Mouse (Mus musculus) CH12.LX (cell line): Measurements from ENCODE around the gene Stard13. TPM values are rescaled to one million over a fixed set of nuclear protein-coding genes. Genes with fewer than 3 reads are reported as not detected.

ENCODE experiments used
- DNase-seq: peaks from one replicate; pipeline ENCODE4 v3.0.0-alpha.2; 2013; ENCODE audit errors: extremely low read depth
- H3K27ac ChIP-seq: 2 replicates; pipeline ENCODE4 v1.5.1; 2012; ENCODE audit warnings: low read depth, mild to moderate bottlenecking, control low read depth, moderate library complexity; ENCODE audit not compliant: insufficient read depth
- H3K27me3 ChIP-seq: replicated peaks from 2 replicates; pipeline ENCODE3; 2012; ENCODE audit warnings: inconsistent platforms
- H3K36me3 ChIP-seq, 2 experiments: replicated peaks in 1 of 2; 2 replicates each; pipeline versions ENCODE3 to v1.6.1; 2012; ENCODE audit warnings: inconsistent platforms in 1 of 2, low read length in 1 of 2, mild to moderate bottlenecking in 1 of 2, mixed read lengths in 1 of 2, moderate library complexity in 1 of 2; ENCODE audit not compliant: control insufficient read depth in 1 of 2, insufficient read depth in 1 of 2
- H3K4me1 ChIP-seq, 2 experiments: 2 replicates each; pipeline ENCODE4 v1.6.1; 2012; ENCODE audit warnings: inconsistent platforms in 1 of 2, moderate library complexity in 1 of 2; ENCODE audit not compliant: insufficient read depth in 2 of 2, control insufficient read depth in 1 of 2
- H3K4me2 ChIP-seq: 2 replicates; pipeline ENCODE4 v1.6.1; 2012; ENCODE audit warnings: low read depth, mild to moderate bottlenecking, control low read depth; ENCODE audit not compliant: poor library complexity, insufficient read depth, severe bottlenecking
- H3K4me3 ChIP-seq, 3 experiments: fragments of 150-350 bp in 1 of 3; sonication (generic) in 1 of 3; replicated peaks in 1 of 3; 2 replicates each; pipeline versions ENCODE3 to v1.5.1; 2011 to 2012; ENCODE audit warnings: low read depth in 2 of 3, low read length in 2 of 3, mild to moderate bottlenecking in 2 of 3, moderate library complexity in 2 of 3, control low read depth in 1 of 3, improper control_type of control experiment in 1 of 3, inconsistent platforms in 1 of 3, mixed read lengths in 1 of 3; ENCODE audit not compliant: poor library complexity in 1 of 3
- H3K79me2 ChIP-seq: replicated peaks from 2 replicates; pipeline ENCODE4 v1.6.1; 2012; ENCODE audit warnings: mild to moderate bottlenecking, moderate library complexity; ENCODE audit not compliant: control insufficient read depth, poor library complexity, insufficient read depth, severe bottlenecking; ENCODE audit errors: extremely low read depth
- H3K9ac ChIP-seq: 2 replicates; pipeline ENCODE4 v1.6.1; 2012; ENCODE audit warnings: low read depth, mild to moderate bottlenecking, control low read depth, moderate library complexity; ENCODE audit not compliant: insufficient read depth
- H3K9me3 ChIP-seq: replicated peaks from 2 replicates; pipeline ENCODE3; 2012; ENCODE audit warnings: low read length, inconsistent platforms, mixed read lengths
- BHLHE40 ChIP-seq: IDR thresholded peaks from 2 replicates; pipeline ENCODE4 v1.6.1; 2011; ENCODE audit warnings: mild to moderate bottlenecking, low read depth, low read length, improper control_type of control experiment
- CHD1 ChIP-seq: IDR thresholded peaks from 2 replicates; pipeline ENCODE4 v1.6.1; 2012; ENCODE audit warnings: low read depth, low read length, improper control_type of control experiment, inconsistent platforms
- CHD2 ChIP-seq: IDR thresholded peaks from 2 replicates; pipeline ENCODE4 v1.6.1; 2011; ENCODE audit warnings: low read length, improper control_type of control experiment
- E2F4 ChIP-seq: IDR thresholded peaks from 2 replicates; pipeline ENCODE4 v1.6.1; 2011; ENCODE audit warnings: low read depth, low read length, improper control_type of control experiment; ENCODE audit not compliant: insufficient replicate concordance
- ELF1 ChIP-seq: IDR thresholded peaks from 2 replicates; pipeline ENCODE4 v1.6.1; 2014; ENCODE audit warnings: low read depth, mild to moderate bottlenecking, inconsistent platforms, low read length, improper control_type of control experiment
- HCFC1 ChIP-seq: IDR thresholded peaks from 2 replicates; pipeline ENCODE4 v1.6.1; 2012; ENCODE audit warnings: low read depth, mild to moderate bottlenecking, inconsistent platforms, low read length, improper control_type of control experiment
- IRF4 ChIP-seq: IDR thresholded peaks from 2 replicates; pipeline ENCODE4 v1.6.1; 2014; ENCODE audit warnings: low read depth, mild to moderate bottlenecking, inconsistent platforms, low read length, improper control_type of control experiment
- JUND ChIP-seq: conservative IDR thresholded peaks from 2 replicates; pipeline ENCODE4 v1.6.1; 2011; ENCODE audit warnings: low read depth, low read length, improper control_type of control experiment
- KAT2A ChIP-seq: IDR thresholded peaks from 2 replicates; pipeline ENCODE4 v1.6.1; 2012; ENCODE audit warnings: low read length, improper control_type of control experiment, inconsistent platforms; ENCODE audit not compliant: insufficient replicate concordance
- MAFK ChIP-seq: IDR thresholded peaks from 2 replicates; pipeline ENCODE4 v1.6.1; 2011; ENCODE audit warnings: low read length, improper control_type of control experiment; ENCODE audit not compliant: insufficient replicate concordance
- MAX ChIP-seq: IDR thresholded peaks from 2 replicates; pipeline ENCODE4 v1.6.1; 2011; ENCODE audit warnings: low read length, improper control_type of control experiment
- MAZ ChIP-seq: IDR thresholded peaks from 2 replicates; pipeline ENCODE4 v1.6.1; 2012; ENCODE audit warnings: low read depth, mild to moderate bottlenecking, inconsistent platforms, low read length, improper control_type of control experiment, moderate library complexity
- MEF2A ChIP-seq: IDR thresholded peaks from 2 replicates; pipeline ENCODE4 v1.6.1; 2014; ENCODE audit warnings: low read depth, mild to moderate bottlenecking, inconsistent platforms, low read length, improper control_type of control experiment, borderline replicate concordance
- MXI1 ChIP-seq: IDR thresholded peaks from 2 replicates; pipeline ENCODE4 v1.6.1; 2011; ENCODE audit warnings: mild to moderate bottlenecking, low read depth, low read length, improper control_type of control experiment
- MYC ChIP-seq: IDR thresholded peaks from 2 replicates; pipeline ENCODE4 v1.6.1; 2011; ENCODE audit warnings: low read depth, mild to moderate bottlenecking, improper control_type of control experiment, low read length
- NELFE ChIP-seq: IDR thresholded peaks from 2 replicates; pipeline ENCODE4 v1.6.1; 2011; ENCODE audit warnings: low read depth, low read length, improper control_type of control experiment
- PAX5 ChIP-seq: IDR thresholded peaks from 2 replicates; pipeline ENCODE4 v1.6.1; 2012; ENCODE audit warnings: low read length, inconsistent platforms, mixed read lengths
- RAD21 ChIP-seq: IDR thresholded peaks from 2 replicates; pipeline ENCODE4 v1.6.1; 2011; ENCODE audit warnings: low read depth, mild to moderate bottlenecking, low read length, improper control_type of control experiment, moderate library complexity
- RCOR1 ChIP-seq: conservative IDR thresholded peaks from 2 replicates; pipeline ENCODE4 v1.6.1; 2012; ENCODE audit warnings: low read depth, mild to moderate bottlenecking, inconsistent platforms, low read length, improper control_type of control experiment
- SIN3A ChIP-seq: IDR thresholded peaks from 2 replicates; pipeline ENCODE4 v1.6.1; 2012; ENCODE audit warnings: low read length, improper control_type of control experiment, inconsistent platforms
- TCF12 ChIP-seq: IDR thresholded peaks from 2 replicates; pipeline ENCODE4 v1.6.1; 2014; ENCODE audit warnings: low read depth, mild to moderate bottlenecking, inconsistent platforms, low read length, improper control_type of control experiment
- UBTF ChIP-seq: IDR thresholded peaks from 2 replicates; pipeline ENCODE4 v1.6.1; 2012; ENCODE audit warnings: low read depth, mild to moderate bottlenecking, inconsistent platforms, low read length, improper control_type of control experiment, moderate library complexity
- ZKSCAN1 ChIP-seq: IDR thresholded peaks from 2 replicates; pipeline ENCODE4 v1.6.1; 2012; ENCODE audit warnings: low read depth, inconsistent platforms, low read length, improper control_type of control experiment, borderline replicate concordance
- dilution Hi-C: fragments of 300-500 bp; cut with MboI; formaldehyde crosslinking; loops from 2 replicates; pipeline ENCODE4 v1.14.3; 2020; ENCODE audit warnings: low sequenced_read_pairs; ENCODE audit not compliant: extremely low pct_unique_long_range_greater_than_20kb, extremely low pct_ligation_motif_present
- in situ Hi-C: fragments of 300-500 bp; cut with MboI; formaldehyde crosslinking; loops from 3 replicates; pipeline ENCODE4 v1.14.3; 2019; ENCODE audit warnings: low sequenced_read_pairs, low pct_ligation_motif_present, low pct_unique_long_range_greater_than_20kb, mixed read lengths
- polyA plus RNA-seq: library from polyadenylated mRNA; unstranded; fragments of >175 nt; gene quantifications from 2 replicates; pipeline ENCODE4 v1.2.1, GENCODE M21; 2012; ENCODE audit warnings: low read depth; ENCODE audit not compliant: insufficient read length
- total RNA-seq, 2 experiments: library from RNA; depleted of rRNA; stranded (reverse); fragments of 300-350 nt in 1 of 2; fragments of >200 nt in 1 of 2; gene quantifications; 2 replicates each; pipeline ENCODE4 v1.2.3; 2012 to 2014

Stard13 gene
- total and polyA plus RNA-seq, 3 experiments: 33.5 to 154 (median 73.6) TPM

DNA sequence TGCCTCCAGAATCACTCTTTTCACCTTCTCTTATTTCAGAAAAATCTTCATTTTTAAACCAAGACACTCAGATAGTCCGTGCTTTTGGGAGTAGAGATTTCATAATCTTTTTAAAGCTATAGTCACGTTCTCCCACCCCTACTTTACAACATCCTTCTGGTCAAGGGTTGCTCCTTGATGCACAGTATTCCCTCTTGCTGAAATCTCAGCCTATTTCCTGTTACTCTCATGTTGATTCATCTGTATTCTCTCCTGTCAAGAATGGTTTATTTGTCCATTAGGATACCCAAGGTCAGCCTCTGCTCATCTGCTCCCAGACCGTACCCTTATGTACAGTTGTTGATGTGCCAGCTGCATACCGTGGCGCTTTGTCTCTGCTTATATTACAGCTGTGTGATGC, 89.7 kb downstream of the Stard13 start:
- Histone ChIP-seq H3K4me2 (no peak overlapping the region), H3K36me3 (no peaks in the 10 kb centered on the region), H3K4me1 (peaks cover 19 to 29% of the 10 kb centered on the region in 2 experiments), H3K9ac (no peak overlapping the region)
- no peak for DNase-seq
- dilution Hi-C loops: no loop called here
- TF ChIP-seq TCF12: no peak
- TF ChIP-seq IRF4: no peak
- TF ChIP-seq JUND: no peak
- TF ChIP-seq MAX: no peak
- TF ChIP-seq ZKSCAN1: no peak
- TF ChIP-seq, all 38 proteins: peak for 0
- in situ Hi-C loops: no loop called here
- Histone ChIP-seq H3K27me3 (no peaks in the 10 kb centered on the region), H3K79me2 (no peaks in the 10 kb centered on the region), H3K27ac (no peak overlapping the region), H3K4me3 (no peak overlapping the region), H3K9me3 (no peaks in the 10 kb centered on the region)

DNA sequence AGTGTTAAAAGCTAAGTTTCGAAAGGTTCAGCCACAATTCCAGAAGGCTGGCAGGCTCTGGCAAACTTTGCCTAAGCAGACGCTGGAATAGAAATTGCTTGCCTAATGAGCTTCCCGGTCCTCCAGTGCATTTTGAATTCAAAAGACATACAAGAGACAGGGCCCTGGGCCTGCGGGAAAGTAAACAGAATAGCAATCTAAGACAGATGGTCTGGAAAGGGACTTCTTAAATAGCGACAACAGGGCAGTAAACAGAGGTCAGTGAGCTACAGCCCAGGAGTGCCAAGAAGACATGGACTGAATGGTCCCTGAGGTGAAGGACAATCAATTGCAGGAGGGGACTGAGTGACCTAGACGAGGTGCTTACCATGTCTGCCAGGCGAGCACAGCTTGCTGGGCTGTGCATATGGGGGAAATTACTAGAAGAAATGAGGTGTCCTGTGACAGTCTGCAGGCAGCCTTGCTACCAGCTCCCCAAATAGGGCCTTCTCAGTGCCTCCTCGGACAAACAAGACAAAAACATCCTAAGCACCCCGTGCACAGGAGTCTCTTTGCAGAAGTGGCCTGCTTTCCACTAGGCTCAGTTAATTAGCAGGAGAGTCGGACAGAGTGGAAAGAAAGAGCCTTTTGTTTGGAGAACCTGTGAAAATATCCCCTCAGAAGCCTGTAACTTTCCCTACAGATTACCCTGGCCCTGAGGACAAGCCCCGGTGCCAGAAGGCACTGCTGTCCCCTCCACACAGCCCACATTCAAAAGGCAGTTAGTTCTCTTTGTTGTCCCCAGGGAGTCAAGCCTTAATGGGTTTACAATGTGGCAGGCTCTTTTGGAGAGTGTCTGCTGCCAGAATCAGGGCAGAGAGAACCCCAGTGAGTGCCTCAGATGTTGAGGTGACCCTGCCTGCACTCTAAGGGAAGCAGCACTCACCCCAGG, 90.7 kb downstream of the Stard13 start:
- dilution Hi-C loops (no loop called here), in situ Hi-C loops (no loop called here)
- peak overlapping the region; percentile 33 for H3K4me2 ChIP-seq

DNA sequence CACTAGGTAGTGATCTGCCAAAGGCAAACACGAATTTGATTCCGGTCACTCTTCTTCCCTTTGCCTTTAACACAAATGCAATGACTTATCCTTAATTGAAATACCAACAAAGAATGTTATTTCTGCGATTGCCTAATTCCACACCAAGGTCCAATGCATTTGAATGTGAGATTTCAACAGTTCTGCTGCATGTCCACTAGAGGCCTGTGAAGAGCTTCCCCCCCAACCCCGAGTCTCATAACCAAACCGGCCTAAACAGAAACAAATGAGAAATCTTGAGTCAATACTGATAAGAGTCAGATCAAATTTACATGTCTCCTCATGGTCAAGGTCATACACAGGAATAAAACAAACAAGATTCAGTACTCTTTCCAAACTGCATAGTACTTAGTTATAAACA, 91.4 kb downstream of the Stard13 start:
- DNase-seq: peak; percentile 67
- H3K9me3 ChIP-seq: no peaks in the 10 kb centered on the region
- no peaks in the 10 kb centered on the region for H3K79me2 ChIP-seq
- H3K36me3 ChIP-seq: no peaks in the 10 kb centered on the region
- dilution Hi-C loops (no loop called here), in situ Hi-C loops (no loop called here)
- no peak overlapping the region for H3K4me3 ChIP-seq
- H3K4me1 ChIP-seq: peaks cover 19 to 29% of the 10 kb centered on the region in 2 experiments
- H3K27me3 ChIP-seq: no peaks in the 10 kb centered on the region
- H3K27ac ChIP-seq: no peak overlapping the region
- peak overlapping the region; percentile 51 for H3K9ac ChIP-seq
- peak overlapping the region; percentile 33 for H3K4me2 ChIP-seq
- TF ChIP-seq MAX (peak; percentile 27; the same call in 1 of the 2 replicates), MXI1 (peak; percentile 46; the same call in 1 of the 2 replicates), E2F4 (0 out of 2 replicates have a peak, but pooled peaks have one; percentile 23), MAFK (no peak), CHD2 (no peak), NELFE (no peak), RAD21 (peak; percentile 92), SIN3A (peak; percentile 68), CHD1 (peak; percentile 59; the same call in 1 of the 2 replicates), MYC (no peak), BHLHE40 (no peak), ZKSCAN1 (no peak), ELF1 (no peak), JUND (peak; percentile 32), MEF2A (peak; percentile 57; the same call in 1 of the 2 replicates), HCFC1 (peak; percentile 48)

More for the DNA sequence above, 90.7 kb downstream of the Stard13 start:
- H3K79me2 ChIP-seq: no peaks in the 10 kb centered on the region
- DNase-seq: no peak
- peaks cover 19 to 29% of the 10 kb centered on the region in 2 experiments for H3K4me1 ChIP-seq
- H3K4me3 ChIP-seq: no peak overlapping the region
- no peaks in the 10 kb centered on the region for H3K9me3 ChIP-seq
- peak overlapping the region; percentile 45 for H3K27ac ChIP-seq
- no peaks in the 10 kb centered on the region for H3K27me3 ChIP-seq
- H3K36me3 ChIP-seq: no peaks in the 10 kb centered on the region
- peak overlapping the region; percentile 51 for H3K9ac ChIP-seq
- TF ChIP-seq MAZ: 0 out of 2 replicates have a peak, but pooled peaks have one; percentile 13
- TF ChIP-seq NELFE: no peak
- TF ChIP-seq PAX5: no peak
- no peak for TF ChIP-seq RCOR1
- TF ChIP-seq TCF12: peak; percentile 23; the same call in 1 of the 2 replicates
- TF ChIP-seq BHLHE40: no peak
- TF ChIP-seq RAD21: no peak
- TF ChIP-seq CHD2: no peak
- TF ChIP-seq MXI1: no peak
- no peak for TF ChIP-seq CHD1
- no peak for TF ChIP-seq MYC
- TF ChIP-seq SIN3A: peak; percentile 39; the same call in 1 of the 2 replicates
- TF ChIP-seq UBTF: no peak
- no peak for TF ChIP-seq KAT2A
